Mouse (Mus musculus) left cerebral cortex, adult 2 months (tissue): Measurements from ENCODE around the gene Gm3727. TPM values are rescaled to one million over a fixed set of nuclear protein-coding genes. Genes with fewer than 3 reads are reported as not detected.
"Not testable (repeated sequence)": the region's sequence is repeated elsewhere in the genome, so short reads cannot be mapped to it uniquely, and the experiment has no call there.

Experiments used
- DNase-seq, 2 experiments: peaks; one replicate each; pipeline ENCODE4 v3.0.0; 2021 to 2022; ENCODE audit warnings: low spot score in 2 of 2, mixed read lengths in 1 of 2; ENCODE audit errors: extremely low spot score in 1 of 2
- H3K27ac ChIP-seq: fragments of 200-600 bp; 2 replicates; pipeline ENCODE4 v1.8.1; 2022
- H3K4me3 ChIP-seq: fragments of 200-600 bp; 2 replicates; pipeline ENCODE4 v1.8.1; 2022
- CTCF ChIP-seq: fragments of 200-600 bp; IDR thresholded peaks from 2 replicates; pipeline ENCODE4 v1.8.1; 2022; ENCODE audit warnings: antibody characterized with exemption, mild to moderate bottlenecking, moderate library complexity
- intact Hi-C: fragments of 180-260 bp; cut with DNase I; formaldehyde crosslinking; loops from one replicate; pipeline ENCODE4 v1.15.1; 2025
- long read RNA-seq, 2 experiments: library from polyadenylated mRNA; stranded (forward); transcript quantifications; one replicate each; pipeline ENCODE4 v2.0.0; 2021; ENCODE audit warnings: borderline mapping rate in 2 of 2
- total RNA-seq, 2 experiments: library from RNA; stranded (reverse); gene quantifications; 2 replicates each; pipeline ENCODE4 v1.2.3; 2021

The Gm3727 gene
- total RNA-seq = not detected
- long read RNA-seq, experiment 1 = 0 reads
- long read RNA-seq, experiment 2 = 0 reads

GRCm38 (mm10) chr14:7264614-7265013, at the start of gene Gm3727:
TSS of gene Gm3727 (minus strand) at chr14:7264714.
- DNase-seq, intact Hi-C loops, H3K4me3 ChIP-seq, H3K27ac ChIP-seq: not testable (repeated sequence)

- H3K27ac ChIP-seq, DNase-seq, H3K4me3 ChIP-seq, intact Hi-C loops: not testable (repeated sequence)
- peak; percentile 41 for TF ChIP-seq CTCF
Observed at GRCm38 (mm10) chr14:7243498-7243897, 21.0 kb downstream of the Gm3727 start.

Other genes with a start within 250 kb of the Gm3727 start
- under 1 TPM; 0.51 to 0.72 TPM for gene Gm10406, start 237.3 kb downstream of the Gm3727 start, total RNA-seq
- not detected for gene Gm3685, start 219.7 kb downstream of the Gm3727 start, total RNA-seq
- 1 to 10 TPM; 1.9 to 3.4 TPM for gene Gm3696, start 164.1 kb downstream of the Gm3727 start, total RNA-seq
- not detected for gene Gm6676, start 139.3 kb downstream of the Gm3727 start, total RNA-seq
- gene Gm3512, start 90.2 kb downstream of the Gm3727 start, total RNA-seq = 1 to 10 TPM; 1.4 to 1.6 TPM
- gene Gm16434, start 70.2 kb downstream of the Gm3727 start, total RNA-seq = not detected
- under 1 TPM; 0.56 to 0.57 TPM for gene Gm3739, start 50.3 kb upstream of the Gm3727 start, total RNA-seq
- not detected for gene Gm5797, start 67.7 kb upstream of the Gm3727 start, total RNA-seq
- gene Gm8374, start 100.4 kb upstream of the Gm3727 start, total RNA-seq = not detected
- gene Gm3755, start 186.2 kb upstream of the Gm3727 start, total RNA-seq = not detected
- gene Gm3752, start 219.0 kb upstream of the Gm3727 start, total RNA-seq = under 1 TPM in 1 of 2 experiments, not detected in 1; 0.57 TPM